Mouse (Mus musculus): ENCODE data around the gene Rad51b. TPM values are rescaled to one million over a fixed set of nuclear protein-coding genes. Genes with fewer than 3 reads are reported as not detected.

Rad51b gene
- polyA plus RNA-seq, 1 experiment from 2014 or later, result 4.7 TPM

- ATAC-seq (ENCODE audit: insufficient read depth, low FRiP score, low TSS enrichment), result no peak
- 97% methylated on average over 5 of the region's 5 CpGs for WGBS
- no peak overlapping the region for H3K27ac ChIP-seq (ENCODE audit: low read depth, low read length)
These were observed 358.1 kb downstream of the Rad51b start for GRCm38 (mm10) chr12:79655138-79655537.

DNA sequence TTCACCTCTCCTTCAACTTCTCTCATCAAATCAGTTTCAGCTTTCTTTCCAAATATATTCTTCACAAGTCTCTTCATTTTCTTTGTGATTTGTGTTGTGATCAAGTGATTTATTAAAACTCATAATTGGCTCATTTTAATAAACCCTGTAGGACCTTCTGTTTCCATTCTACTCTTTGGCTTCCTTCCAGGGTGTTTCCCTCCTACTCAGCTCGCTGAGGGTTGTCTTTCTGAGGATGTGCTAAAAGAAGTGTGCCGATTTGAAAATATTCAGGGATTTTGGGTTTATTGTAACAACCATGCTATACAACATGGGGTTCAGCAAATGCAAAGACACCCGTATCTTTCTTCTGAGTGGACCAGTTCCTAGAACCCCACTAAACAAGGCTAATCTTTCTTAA is 361.8 kb downstream of the Rad51b start:
- no peak overlapping the region for H3K4me2 ChIP-seq (ENCODE audit: low read depth)
- no peaks in the 10 kb centered on the region for H3K9me3 ChIP-seq (ENCODE audit: control insufficient read depth, low read length)
- no peaks in the 10 kb centered on the region for H3K27me3 ChIP-seq (ENCODE audit: control insufficient read depth, insufficient read depth, low read length)
- H3K4me1 ChIP-seq (ENCODE audit: control insufficient read depth, insufficient read depth, low read length), result peaks cover 10% of the 10 kb centered on the region; the same call in 1 of the 2 replicates
- ATAC-seq (ENCODE audit: insufficient read depth, low FRiP score, low TSS enrichment) (no peak), DNase-seq (ENCODE audit: low spot score) (no peak)
- no peak overlapping the region for H3K9ac ChIP-seq (ENCODE audit: low read length)
- WGBS, result 87% methylated on average over 3 of the region's 3 CpGs
- H3K36me3 ChIP-seq (ENCODE audit: control insufficient read depth, insufficient read depth, low read length), result no peaks in the 10 kb centered on the region
- no peak overlapping the region for H3K27ac ChIP-seq (ENCODE audit: low read depth, low read length)
- H3K4me3 ChIP-seq (ENCODE audit: low read depth, low read length), result no peak overlapping the region

More at GRCm38 (mm10) chr12:79655138-79655537, 358.1 kb downstream of the Rad51b start:
- no peak overlapping the region for H3K4me3 ChIP-seq (ENCODE audit: low read depth, low read length)
- no peaks in the 10 kb centered on the region for H3K36me3 ChIP-seq (ENCODE audit: control insufficient read depth, insufficient read depth, low read length)
- no peaks in the 10 kb centered on the region; the same call in 1 of the 2 replicates for H3K4me1 ChIP-seq (ENCODE audit: control insufficient read depth, insufficient read depth, low read length)
- no peaks in the 10 kb centered on the region for H3K9me3 ChIP-seq (ENCODE audit: control insufficient read depth, low read length)
- no peak overlapping the region for H3K9ac ChIP-seq (ENCODE audit: low read length)
- no peak for DNase-seq (ENCODE audit: low spot score)
- H3K27me3 ChIP-seq (ENCODE audit: control insufficient read depth, insufficient read depth, low read length), result no peaks in the 10 kb centered on the region
- H3K4me2 ChIP-seq (ENCODE audit: low read depth), result no peak overlapping the region

DNA sequence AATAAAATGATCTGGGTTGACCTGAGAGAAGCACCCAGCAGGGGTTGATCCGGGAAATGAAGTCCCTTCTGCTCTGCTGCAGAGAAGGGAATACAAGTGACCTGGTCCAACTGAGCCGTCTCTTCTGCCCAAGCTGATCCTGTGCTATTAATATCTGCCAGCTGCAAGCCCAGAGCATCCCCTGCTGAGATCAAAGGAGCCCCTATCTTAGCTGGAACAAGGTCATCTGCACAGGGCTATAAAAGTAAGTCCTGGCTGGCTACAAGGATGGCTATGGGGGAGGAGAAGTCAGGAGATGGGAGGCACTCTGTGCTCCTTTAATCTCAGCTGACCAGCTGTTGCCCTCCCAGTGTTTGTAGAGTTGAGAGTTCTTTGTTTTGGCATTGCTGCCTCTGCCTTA is 364.2 kb downstream of the Rad51b start:
- 2% methylated on average over 2 of the region's 2 CpGs for WGBS
- Histone ChIP-seq H3K4me1 (ENCODE audit: control insufficient read depth, insufficient read depth, low read length) (peaks cover 10% of the 10 kb centered on the region; the same call in 1 of the 2 replicates), H3K9ac (ENCODE audit: low read length) (no peak overlapping the region), H3K4me3 (ENCODE audit: low read depth, low read length) (no peak overlapping the region), H3K27me3 (ENCODE audit: control insufficient read depth, insufficient read depth, low read length) (no peaks in the 10 kb centered on the region), H3K4me2 (ENCODE audit: low read depth) (no peak overlapping the region), H3K27ac (ENCODE audit: low read depth, low read length) (peak overlapping the region; percentile 28; the same call in 1 of the 2 replicates), H3K9me3 (ENCODE audit: control insufficient read depth, low read length) (no peaks in the 10 kb centered on the region), H3K36me3 (ENCODE audit: control insufficient read depth, insufficient read depth, low read length) (no peaks in the 10 kb centered on the region)
- DNase-seq (ENCODE audit: low spot score) (peak; percentile 45), ATAC-seq (ENCODE audit: insufficient read depth, low FRiP score, low TSS enrichment) (no peak)

DNA sequence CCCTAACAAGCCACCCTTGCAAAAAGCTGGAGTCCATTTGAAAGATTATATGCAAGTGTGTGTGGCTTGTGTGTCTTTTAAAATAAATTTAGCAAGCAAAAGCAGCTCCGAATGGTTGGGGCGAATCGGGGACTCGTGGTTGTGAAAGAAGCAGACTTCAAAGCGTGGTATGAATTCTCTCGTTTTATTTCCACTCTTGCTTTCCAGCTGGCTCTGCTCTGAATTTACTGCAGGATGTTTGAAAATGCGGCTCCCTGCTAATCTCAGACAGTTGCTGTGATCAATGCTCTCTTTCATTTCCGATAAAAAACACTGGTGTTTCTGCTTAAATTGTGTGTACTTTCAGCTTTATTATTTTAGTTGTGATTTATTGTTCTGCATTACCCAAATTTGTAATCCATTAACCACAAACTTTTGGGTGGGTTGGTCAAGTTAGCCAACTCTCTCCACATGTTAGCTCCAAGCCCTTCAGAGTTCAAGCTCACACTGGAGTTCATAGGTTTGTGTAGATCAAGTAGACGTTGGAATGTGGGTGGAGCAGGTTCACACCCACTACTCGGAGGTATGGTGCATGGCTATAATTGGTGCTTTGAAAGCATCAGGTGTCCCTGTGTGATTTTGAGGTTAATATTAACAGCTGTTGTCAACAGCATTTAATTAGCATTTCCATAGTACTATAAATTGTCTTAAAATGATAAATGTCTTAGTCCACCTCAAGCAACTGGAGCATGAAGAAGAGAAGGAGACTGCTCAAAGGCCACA is 366.2 kb downstream of the Rad51b start:
- H3K27ac ChIP-seq (ENCODE audit: low read depth, low read length), result peak overlapping the region; percentile 5; the same call in 1 of the 2 replicates

GRCm38 (mm10) chr12:79663893-79664574 is 367.0 kb downstream of the Rad51b start:
- ATAC-seq (ENCODE audit: insufficient read depth, low FRiP score, low TSS enrichment), result no peak
- DNase-seq (ENCODE audit: low spot score), result no peak
- H3K27ac ChIP-seq (ENCODE audit: low read depth, low read length), result no peak overlapping the region
- peaks cover 10% of the 10 kb centered on the region; the same call in 1 of the 2 replicates for H3K4me1 ChIP-seq (ENCODE audit: control insufficient read depth, insufficient read depth, low read length)
- H3K4me3 ChIP-seq (ENCODE audit: low read depth, low read length), result no peak overlapping the region
- H3K4me2 ChIP-seq (ENCODE audit: low read depth), result no peak overlapping the region
- no peaks in the 10 kb centered on the region for H3K36me3 ChIP-seq (ENCODE audit: control insufficient read depth, insufficient read depth, low read length)
- H3K27me3 ChIP-seq (ENCODE audit: control insufficient read depth, insufficient read depth, low read length), result no peaks in the 10 kb centered on the region
- 42% methylated on average over 7 of the region's 7 CpGs for WGBS
- no peaks in the 10 kb centered on the region for H3K9me3 ChIP-seq (ENCODE audit: control insufficient read depth, low read length)
- H3K9ac ChIP-seq (ENCODE audit: low read length), result no peak overlapping the region

More for the DNA sequence above, 366.2 kb downstream of the Rad51b start:
- Histone ChIP-seq H3K36me3 (ENCODE audit: control insufficient read depth, insufficient read depth, low read length) (no peaks in the 10 kb centered on the region), H3K9me3 (ENCODE audit: control insufficient read depth, low read length) (no peaks in the 10 kb centered on the region), H3K4me3 (ENCODE audit: low read depth, low read length) (no peak overlapping the region), H3K9ac (ENCODE audit: low read length) (no peak overlapping the region), H3K4me1 (ENCODE audit: control insufficient read depth, insufficient read depth, low read length) (peaks cover 10% of the 10 kb centered on the region; the same call in 1 of the 2 replicates), H3K27me3 (ENCODE audit: control insufficient read depth, insufficient read depth, low read length) (no peaks in the 10 kb centered on the region), H3K4me2 (ENCODE audit: low read depth) (no peak overlapping the region)
- DNase-seq (ENCODE audit: low spot score) (no peak), ATAC-seq (ENCODE audit: insufficient read depth, low FRiP score, low TSS enrichment) (no peak)
- WGBS, result 29% methylated on average over 10 of the region's 10 CpGs

DNA sequence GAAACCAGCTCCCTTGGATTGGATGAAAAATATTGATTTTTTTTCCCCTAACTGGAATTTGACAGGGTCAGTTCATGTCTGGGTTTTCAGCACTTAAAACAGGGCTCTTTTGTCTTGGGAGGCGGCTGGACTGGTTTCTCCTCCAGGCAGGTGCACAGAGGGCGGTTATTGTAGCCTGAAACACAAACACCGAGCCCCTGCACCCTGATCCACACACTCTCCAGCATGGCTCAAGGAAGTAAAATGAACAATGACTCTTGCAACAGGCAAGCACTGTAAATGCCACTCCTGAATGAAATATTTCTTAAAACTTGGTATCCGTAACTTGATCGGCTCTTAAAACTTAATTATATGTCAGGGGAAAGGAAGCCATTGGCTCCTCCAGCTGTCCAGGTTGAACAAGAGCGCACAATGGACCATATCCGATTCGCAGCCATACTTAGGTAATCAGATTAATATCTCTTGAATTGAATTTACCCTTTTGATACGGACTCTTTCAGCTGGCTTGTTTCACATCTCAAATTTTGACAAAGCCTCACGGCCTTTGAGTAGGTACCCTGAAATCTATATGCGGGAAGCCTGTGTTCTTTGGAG is 377.9 kb downstream of the Rad51b start:
- Histone ChIP-seq H3K9ac (ENCODE audit: low read length) (no peak overlapping the region), H3K4me3 (ENCODE audit: low read depth, low read length) (no peak overlapping the region), H3K36me3 (ENCODE audit: control insufficient read depth, insufficient read depth, low read length) (no peaks in the 10 kb centered on the region), H3K9me3 (ENCODE audit: control insufficient read depth, low read length) (no peaks in the 10 kb centered on the region), H3K4me1 (ENCODE audit: control insufficient read depth, insufficient read depth, low read length) (peaks cover 4% of the 10 kb centered on the region; the same call in 1 of the 2 replicates), H3K27me3 (ENCODE audit: control insufficient read depth, insufficient read depth, low read length) (no peaks in the 10 kb centered on the region), H3K4me2 (ENCODE audit: low read depth) (no peak overlapping the region), H3K27ac (ENCODE audit: low read depth, low read length) (no peak overlapping the region)
- 80% methylated on average over 11 of the region's 11 CpGs for WGBS
- no peak for ATAC-seq (ENCODE audit: insufficient read depth, low FRiP score, low TSS enrichment)
- DNase-seq (ENCODE audit: low spot score), result no peak

DNA sequence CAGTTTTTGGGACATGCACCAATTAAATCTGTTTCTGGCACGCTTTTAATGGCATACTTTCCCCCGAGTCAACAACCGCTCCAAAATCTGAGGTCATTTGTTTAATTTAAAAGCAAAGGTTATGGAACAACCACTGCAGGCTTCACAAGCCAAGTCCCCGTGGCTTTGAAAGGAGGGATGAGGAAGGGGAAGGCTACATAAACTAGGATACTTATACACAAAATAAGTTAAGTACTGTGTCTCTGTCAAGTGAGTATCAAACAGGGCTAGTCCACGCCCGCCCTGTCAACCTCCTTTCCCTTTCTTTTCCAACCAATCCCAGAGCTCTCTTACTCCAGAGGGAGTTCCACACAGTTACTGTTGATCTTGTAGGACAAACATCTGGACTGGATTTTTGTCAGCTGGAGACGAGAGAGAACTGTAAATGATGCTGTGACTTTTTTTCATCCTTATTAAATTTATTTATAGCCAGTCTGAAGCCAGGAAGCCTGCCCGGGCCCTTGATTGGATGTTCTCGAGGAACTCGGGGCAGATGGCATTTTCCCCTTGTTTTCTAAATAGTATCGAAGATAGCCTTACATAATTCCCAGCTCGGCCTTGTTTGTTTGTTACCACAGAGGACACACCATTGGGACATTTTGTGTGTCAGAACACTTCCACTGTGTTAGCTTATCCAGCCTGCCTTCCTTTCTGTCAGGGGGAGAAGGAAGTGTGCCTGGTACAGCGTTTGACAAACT is 378.5 kb downstream of the Rad51b start:
- Histone ChIP-seq H3K4me2 (ENCODE audit: low read depth) (no peak overlapping the region), H3K27ac (ENCODE audit: low read depth, low read length) (0 out of 2 replicates have a peak overlapping the region, but pooled peaks have one; percentile 6), H3K27me3 (ENCODE audit: control insufficient read depth, insufficient read depth, low read length) (no peaks in the 10 kb centered on the region), H3K4me1 (ENCODE audit: control insufficient read depth, insufficient read depth, low read length) (peaks cover 10% of the 10 kb centered on the region; the same call in 1 of the 2 replicates), H3K36me3 (ENCODE audit: control insufficient read depth, insufficient read depth, low read length) (no peaks in the 10 kb centered on the region), H3K4me3 (ENCODE audit: low read depth, low read length) (no peak overlapping the region), H3K9ac (ENCODE audit: low read length) (no peak overlapping the region), H3K9me3 (ENCODE audit: control insufficient read depth, low read length) (no peaks in the 10 kb centered on the region)
- WGBS, result 74% methylated on average over 13 of the region's 13 CpGs
- ATAC-seq (ENCODE audit: insufficient read depth, low FRiP score, low TSS enrichment), result no peak
- DNase-seq (ENCODE audit: low spot score), result no peak

GRCm38 (mm10) chr12:79676251-79676650 is 379.2 kb downstream of the Rad51b start:
- no peaks in the 10 kb centered on the region for H3K27me3 ChIP-seq (ENCODE audit: control insufficient read depth, insufficient read depth, low read length)
- H3K27ac ChIP-seq (ENCODE audit: low read depth, low read length), result no peak overlapping the region
- no peak for DNase-seq (ENCODE audit: low spot score)
- H3K4me3 ChIP-seq (ENCODE audit: low read depth, low read length), result no peak overlapping the region
- H3K36me3 ChIP-seq (ENCODE audit: control insufficient read depth, insufficient read depth, low read length), result no peaks in the 10 kb centered on the region
- no peak overlapping the region for H3K9ac ChIP-seq (ENCODE audit: low read length)
- H3K4me2 ChIP-seq (ENCODE audit: low read depth), result no peak overlapping the region
- 88% methylated on average over 6 of the region's 6 CpGs for WGBS
- no peaks in the 10 kb centered on the region for H3K9me3 ChIP-seq (ENCODE audit: control insufficient read depth, low read length)
- no peak for ATAC-seq (ENCODE audit: insufficient read depth, low FRiP score, low TSS enrichment)
- H3K4me1 ChIP-seq (ENCODE audit: control insufficient read depth, insufficient read depth, low read length), result peaks cover 13% of the 10 kb centered on the region

All from neural tube, embryonic 11.5 days (tissue).